Mouse (Mus musculus) stomach, embryonic 14.5 days (tissue): ENCODE results near the gene Zfp740. TPM values are rescaled to one million over a fixed set of nuclear protein-coding genes. Genes with fewer than 3 reads are reported as not detected.

Source experiments
- ATAC-seq: fragments of 200-750 bp; cut with Nextera tagmentation; 2 replicates; pipeline ENCODE4 v1.8.0; 2017; ENCODE audit warnings: low read depth, moderate TSS enrichment; ENCODE audit not compliant: insufficient number of reproducible peaks, insufficient read depth, low FRiP score
- H3K27ac ChIP-seq: fragments of 300-500 bp; sonication (generic); 2 replicates; pipeline ENCODE4 v1.5.1; 2014; ENCODE audit warnings: mild to moderate bottlenecking, low read length, moderate library complexity, mixed read lengths
- H3K27me3 ChIP-seq: fragments of 300-500 bp; sonication (generic); 2 replicates; pipeline ENCODE4 v1.6.1; 2014; ENCODE audit warnings: low read length, control low read depth, mixed read lengths; ENCODE audit not compliant: control insufficient read depth, insufficient read depth
- H3K36me3 ChIP-seq: fragments of 300-500 bp; sonication (generic); 2 replicates; pipeline ENCODE4 v1.6.1; 2014; ENCODE audit warnings: mild to moderate bottlenecking, control low read depth, low read length, moderate library complexity, mixed read lengths; ENCODE audit not compliant: control insufficient read depth, insufficient read depth
- H3K4me1 ChIP-seq: fragments of 300-500 bp; sonication (generic); 2 replicates; pipeline ENCODE4 v1.6.1; 2014; ENCODE audit warnings: low read length, control low read depth, mixed read lengths; ENCODE audit not compliant: control insufficient read depth, insufficient read depth
- H3K4me2 ChIP-seq: fragments of 300-500 bp; sonication (generic); replicated peaks from 2 replicates; pipeline ENCODE4 v1.6.1; 2014; ENCODE audit warnings: low read depth, low read length, control low read depth
- H3K4me3 ChIP-seq: fragments of 300-500 bp; sonication (generic); 2 replicates; pipeline ENCODE4 v1.5.1; 2014; ENCODE audit warnings: low read depth, low read length, control low read depth
- H3K9ac ChIP-seq: fragments of 300-500 bp; sonication (generic); replicated peaks from 2 replicates; pipeline ENCODE4 v1.6.1; 2014; ENCODE audit warnings: low read depth, mild to moderate bottlenecking, control low read depth, low read length, moderate library complexity, mixed read lengths
- H3K9me3 ChIP-seq: fragments of 300-500 bp; sonication (generic); 2 replicates; pipeline ENCODE4 v1.6.1; 2016; ENCODE audit warnings: low read depth, low read length, control low read depth; ENCODE audit not compliant: control insufficient read depth
- WGBS: fragments of 180-500 bp; shearing (Covaris S2); extraction: QIAGEN DNeasy Blood & Tissue Kit; methylation state at CpG from one replicate; pipeline ENCODE4 v1.1.7; 2014; 5-methylcytosine and 5-hydroxymethylcytosine counted together
- polyA plus RNA-seq: library from polyadenylated mRNA; unstranded; fragments of >200 nt; fragmentation: Nextera tagmentation; extraction: Ambion mirVana; gene quantifications from 2 replicates; pipeline ENCODE4 v1.2.1, GENCODE M21; 2014

Gene Zfp740
- polyA plus RNA-seq, 1 experiment from 2014 or later: 54.0 TPM

- WGBS: 76% methylated on average over 3 of the region's 3 CpGs
- no peak overlapping the region for H3K4me3 ChIP-seq
- H3K9me3 ChIP-seq: no peaks in the 10 kb centered on the region
- no peak overlapping the region for H3K4me2 ChIP-seq
- no peak overlapping the region for H3K9ac ChIP-seq
- H3K36me3 ChIP-seq: peaks cover 29% of the 10 kb centered on the region
- no peak for ATAC-seq
- H3K27ac ChIP-seq: no peak overlapping the region
- H3K27me3 ChIP-seq: no peaks in the 10 kb centered on the region
- H3K4me1 ChIP-seq: no peaks in the 10 kb centered on the region
These were observed 20.0 kb upstream of the Zfp740 start for GRCm38 (mm10) chr15:102183076-102183475.

- Histone ChIP-seq H3K4me3 (no peak overlapping the region), H3K36me3 (peaks cover 20% of the 10 kb centered on the region), H3K4me2 (no peak overlapping the region), H3K4me1 (no peaks in the 10 kb centered on the region), H3K9ac (no peak overlapping the region), H3K27ac (no peak overlapping the region), H3K9me3 (no peaks in the 10 kb centered on the region), H3K27me3 (no peaks in the 10 kb centered on the region)
- ATAC-seq: no peak
- WGBS: 66% methylated on average over 11 of the region's 11 CpGs
These were observed 16.8 kb upstream of the Zfp740 start for GRCm38 (mm10) chr15:102186239-102186638.

DNA sequence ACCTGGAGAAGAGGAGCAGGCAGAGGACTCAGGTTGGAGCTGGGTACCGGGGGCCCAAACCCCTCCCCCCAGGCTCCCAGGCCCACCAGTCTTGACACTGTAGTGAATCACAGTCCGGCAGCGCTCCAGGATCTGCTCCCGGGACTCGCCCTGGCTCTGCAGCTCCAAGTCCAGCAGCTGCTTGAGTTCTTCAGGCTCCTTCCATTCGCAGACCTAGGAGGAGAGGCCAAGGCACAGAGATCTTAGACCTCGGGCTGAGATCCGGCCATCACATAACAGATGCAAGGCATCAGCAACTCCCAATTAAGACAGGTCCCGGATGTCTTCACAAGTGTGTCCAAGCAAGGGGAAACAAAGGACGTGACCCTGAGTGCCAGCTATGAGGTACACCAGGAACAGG is 15.0 kb upstream of the Zfp740 start:
- Histone ChIP-seq H3K4me3 (no peak overlapping the region), H3K27me3 (no peaks in the 10 kb centered on the region), H3K4me1 (peaks cover 6% of the 10 kb centered on the region; the same call in 1 of the 2 replicates), H3K36me3 (peaks cover 20% of the 10 kb centered on the region), H3K27ac (no peak overlapping the region), H3K4me2 (no peak overlapping the region), H3K9me3 (no peaks in the 10 kb centered on the region), H3K9ac (no peak overlapping the region)
- ATAC-seq: no peak
- 67% methylated on average over 10 of the region's 10 CpGs for WGBS

DNA sequence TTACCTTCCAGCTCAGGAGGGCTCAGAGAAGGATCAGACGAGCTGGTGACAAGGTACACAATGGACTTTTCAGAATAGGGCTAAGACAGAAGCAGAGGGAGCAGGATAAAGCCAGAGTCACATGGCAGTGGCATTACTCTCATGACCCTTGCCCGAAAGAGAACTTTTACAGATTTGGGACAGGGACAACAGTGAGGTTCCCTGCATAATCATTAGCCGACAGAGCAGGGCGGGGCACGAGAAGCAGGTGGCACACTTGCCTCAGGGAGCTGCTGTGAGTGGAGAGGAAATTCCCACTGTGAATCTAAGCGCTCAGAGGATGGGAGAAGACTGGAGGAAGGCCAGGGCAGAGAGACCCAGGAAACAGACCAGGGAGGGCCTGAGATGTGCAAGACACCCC is 14.2 kb upstream of the Zfp740 start:
- WGBS: 62% methylated on average over 6 of the region's 6 CpGs
- H3K4me2 ChIP-seq: no peak overlapping the region
- H3K4me1 ChIP-seq: peaks cover 6% of the 10 kb centered on the region; the same call in 1 of the 2 replicates
- no peaks in the 10 kb centered on the region for H3K27me3 ChIP-seq
- H3K36me3 ChIP-seq: peaks cover 20% of the 10 kb centered on the region
- H3K9me3 ChIP-seq: no peaks in the 10 kb centered on the region
- H3K27ac ChIP-seq: no peak overlapping the region
- no peak overlapping the region for H3K4me3 ChIP-seq
- no peak for ATAC-seq
- no peak overlapping the region for H3K9ac ChIP-seq

- no peak overlapping the region for H3K4me2 ChIP-seq
- ATAC-seq: no peak; the same call in 1 of the 2 replicates
- H3K36me3 ChIP-seq: peaks cover 2% of the 10 kb centered on the region; the same call in 1 of the 2 replicates
- H3K4me3 ChIP-seq: no peak overlapping the region
- H3K27ac ChIP-seq: no peak overlapping the region
- 49% methylated on average over 7 of the region's 7 CpGs for WGBS
- no peaks in the 10 kb centered on the region for H3K9me3 ChIP-seq
- H3K4me1 ChIP-seq: peaks cover 6% of the 10 kb centered on the region; the same call in 1 of the 2 replicates
- H3K27me3 ChIP-seq: no peaks in the 10 kb centered on the region
- no peak overlapping the region for H3K9ac ChIP-seq
These were observed 11.3 kb upstream of the Zfp740 start for GRCm38 (mm10) chr15:102191699-102192098.

DNA sequence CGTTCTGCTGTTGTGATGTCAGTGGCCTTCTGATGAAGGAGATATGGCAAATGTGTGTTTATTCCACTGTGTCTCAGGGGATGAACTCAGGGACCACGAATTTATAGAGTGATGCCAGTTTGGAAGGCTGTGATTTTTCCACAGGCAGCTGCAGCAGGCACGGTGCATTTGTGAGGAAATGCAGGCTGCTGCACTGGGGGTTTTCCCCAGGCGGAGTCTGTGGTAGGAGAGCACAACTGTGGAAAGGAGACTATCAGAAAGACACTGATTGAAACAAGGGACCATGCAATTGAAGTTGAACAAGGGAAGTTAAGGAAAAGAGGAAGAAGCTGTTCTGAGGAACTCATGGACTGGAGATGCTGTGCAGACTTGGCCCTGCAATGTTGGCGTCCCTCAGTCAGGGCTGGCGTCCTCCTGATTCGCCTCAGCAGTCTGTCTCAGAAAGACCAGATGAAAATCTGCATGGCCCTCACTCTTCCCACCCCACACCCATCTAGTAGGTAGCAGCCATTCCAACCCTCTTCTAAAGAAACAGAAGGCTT is 10.7 kb upstream of the Zfp740 start:
- peaks cover 6% of the 10 kb centered on the region; the same call in 1 of the 2 replicates for H3K4me1 ChIP-seq
- 0 out of 2 replicates have a peak overlapping the region, but pooled peaks have one; percentile 10 for H3K27ac ChIP-seq
- no peak overlapping the region for H3K4me3 ChIP-seq
- no peaks in the 10 kb centered on the region for H3K27me3 ChIP-seq
- H3K9ac ChIP-seq: no peak overlapping the region
- WGBS: 54% methylated on average over 7 of the region's 7 CpGs
- no peak overlapping the region for H3K4me2 ChIP-seq
- no peaks in the 10 kb centered on the region for H3K9me3 ChIP-seq
- H3K36me3 ChIP-seq: no peaks in the 10 kb centered on the region; the same call in 1 of the 2 replicates
- ATAC-seq: no peak

DNA sequence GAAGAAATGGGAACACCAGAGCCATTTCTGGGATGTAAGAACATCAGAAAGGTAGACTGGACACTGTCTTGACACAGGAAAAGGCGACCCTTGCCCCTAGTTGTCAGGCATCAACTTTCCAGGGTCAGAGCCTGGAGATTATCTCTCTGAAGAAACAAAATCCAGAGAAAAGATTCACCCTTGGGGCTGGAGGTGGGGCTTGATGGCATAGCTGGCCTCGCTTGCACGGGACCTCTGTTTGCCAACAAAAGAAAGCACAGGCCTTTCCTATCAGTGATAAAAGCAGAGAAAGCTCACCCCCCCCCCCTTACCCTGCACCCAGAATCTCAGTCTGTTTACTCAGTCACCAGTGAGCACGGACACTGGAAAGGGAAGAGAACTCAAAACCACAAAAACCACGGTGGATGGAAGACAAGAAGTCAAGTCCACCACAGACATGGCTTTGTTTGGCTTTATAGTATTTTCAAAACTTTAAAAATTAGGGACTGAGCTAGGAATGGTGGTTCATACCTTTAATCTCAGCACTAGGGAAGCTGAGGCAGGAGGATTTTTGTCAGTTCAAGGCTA is 10.1 kb upstream of the Zfp740 start:
- H3K4me1 ChIP-seq: peaks cover 6% of the 10 kb centered on the region; the same call in 1 of the 2 replicates
- H3K9ac ChIP-seq: no peak overlapping the region
- no peaks in the 10 kb centered on the region for H3K9me3 ChIP-seq
- WGBS: 32% methylated on average over 5 of the region's 5 CpGs
- ATAC-seq: no peak
- H3K27me3 ChIP-seq: no peaks in the 10 kb centered on the region
- H3K4me2 ChIP-seq: no peak overlapping the region
- H3K36me3 ChIP-seq: no peaks in the 10 kb centered on the region; the same call in 1 of the 2 replicates
- H3K27ac ChIP-seq: no peak overlapping the region
- no peak overlapping the region for H3K4me3 ChIP-seq

GRCm38 (mm10) chr15:102193652-102194051 is 9.4 kb upstream of the Zfp740 start:
- Histone ChIP-seq H3K36me3 (no peaks in the 10 kb centered on the region; the same call in 1 of the 2 replicates), H3K9me3 (no peaks in the 10 kb centered on the region), H3K27ac (no peak overlapping the region), H3K9ac (no peak overlapping the region), H3K4me3 (no peak overlapping the region), H3K27me3 (no peaks in the 10 kb centered on the region), H3K4me1 (peaks cover 6% of the 10 kb centered on the region; the same call in 1 of the 2 replicates), H3K4me2 (no peak overlapping the region)
- no peak for ATAC-seq
- 84% methylated on average over 4 of the region's 4 CpGs for WGBS
